Mouse (Mus musculus): ENCODE results near the gene Sgo2a.

- TF ChIP-seq CTCF (IDR thresholded peaks at IDR 0.05; ENCODE audit: low read depth, low read length): no peak
- TF ChIP-seq POLR2A (IDR thresholded peaks at IDR 0.05; ENCODE audit: extremely low read depth, insufficient read depth, low read length): no peak
Observed at GRCm38 (mm10) chr1:58071006-58071405, 75.2 kb downstream of the Sgo2a start.
